Mouse (Mus musculus) myocyte (in vitro differentiated cells): ENCODE results near the gene Pnkd.

Experiments used
- CEBPB ChIP-seq: IDR thresholded peaks from 2 replicates; pipeline ENCODE4 v1.6.1; 2011; ENCODE audit warnings: mild to moderate bottlenecking, moderate library complexity; ENCODE audit not compliant: poor library complexity, insufficient read depth, severe bottlenecking
- MYOD1 ChIP-seq, 3 experiments: IDR thresholded peaks; one replicate each; pipeline ENCODE4 v1.6.1; 2011; ENCODE audit warnings: control low read depth in 2 of 3, low read depth in 2 of 3, mild to moderate bottlenecking in 2 of 3, moderate library complexity in 1 of 3; ENCODE audit not compliant: insufficient read length in 2 of 3, control insufficient read depth in 1 of 3
- POLR2A ChIP-seq: IDR thresholded peaks from one replicate; pipeline ENCODE4 v1.6.1; 2011; ENCODE audit warnings: low read depth, mild to moderate bottlenecking, control low read depth, moderate library complexity; ENCODE audit not compliant: insufficient read length
- REST ChIP-seq: IDR thresholded peaks from one replicate; pipeline ENCODE4 v1.6.1; 2011; ENCODE audit warnings: mild to moderate bottlenecking, control low read depth, moderate library complexity; ENCODE audit not compliant: insufficient read depth, insufficient read length
- SRF ChIP-seq: IDR thresholded peaks from one replicate; pipeline ENCODE4 v1.6.1; 2011; ENCODE audit warnings: low read depth; ENCODE audit not compliant: control insufficient read depth, insufficient read length
- TCF12 ChIP-seq: IDR thresholded peaks from one replicate; pipeline ENCODE4 v1.6.1; 2011; ENCODE audit warnings: mild to moderate bottlenecking, control low read depth; ENCODE audit not compliant: poor library complexity, insufficient read depth, severe bottlenecking
- TCF3 ChIP-seq: IDR thresholded peaks from one replicate; pipeline ENCODE4 v1.6.1; 2011; ENCODE audit warnings: low read depth, control low read depth; ENCODE audit not compliant: insufficient read length
- USF1 ChIP-seq: IDR thresholded peaks from one replicate; pipeline ENCODE4 v1.6.1; 2011; ENCODE audit warnings: low read depth, mild to moderate bottlenecking, control low read depth, moderate library complexity

DNA sequence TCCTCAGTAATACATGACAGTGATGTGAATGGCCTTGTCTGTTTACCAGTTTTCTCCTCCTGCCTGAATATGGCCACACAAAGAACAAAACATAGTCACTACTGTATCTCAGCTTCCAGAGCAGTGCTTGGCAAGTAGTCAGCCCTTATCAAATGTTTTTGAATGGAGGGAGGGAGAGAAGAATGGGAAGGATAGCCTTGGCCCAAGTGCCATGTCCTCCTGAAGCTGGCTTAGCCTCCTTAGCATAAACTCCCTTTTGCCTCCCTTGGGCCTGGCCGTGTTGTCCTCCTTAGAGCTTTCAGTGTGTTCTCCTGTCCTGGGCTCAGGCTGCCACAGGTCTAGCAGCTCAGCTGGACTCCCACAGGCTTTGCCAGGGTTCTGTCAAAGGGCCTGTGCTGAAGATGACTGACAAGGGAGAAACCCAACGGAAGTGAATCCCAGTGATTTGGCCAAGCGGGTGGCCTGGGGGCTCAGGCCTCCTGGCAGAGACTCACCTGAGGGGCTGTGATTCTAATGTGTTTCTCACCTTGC, 52.6 kb downstream of the Pnkd start:
- no peak for TF ChIP-seq REST
- TF ChIP-seq POLR2A, result no peak
- no peak for TF ChIP-seq USF1
- TF ChIP-seq CEBPB, result no peak
- no peak for TF ChIP-seq TCF12
- no peak for TF ChIP-seq SRF
- no peak for TF ChIP-seq TCF3
- no peak for TF ChIP-seq MYOD1 (IDR thresholded peaks at IDR 0.05; ENCODE audit: control insufficient read depth in 1 of 3, insufficient read length in 2 of 3, low read depth in 2 of 3)
